Comparison of ENCODE assay signal across 17 mouse cellular contexts in the genomic region with DNA sequence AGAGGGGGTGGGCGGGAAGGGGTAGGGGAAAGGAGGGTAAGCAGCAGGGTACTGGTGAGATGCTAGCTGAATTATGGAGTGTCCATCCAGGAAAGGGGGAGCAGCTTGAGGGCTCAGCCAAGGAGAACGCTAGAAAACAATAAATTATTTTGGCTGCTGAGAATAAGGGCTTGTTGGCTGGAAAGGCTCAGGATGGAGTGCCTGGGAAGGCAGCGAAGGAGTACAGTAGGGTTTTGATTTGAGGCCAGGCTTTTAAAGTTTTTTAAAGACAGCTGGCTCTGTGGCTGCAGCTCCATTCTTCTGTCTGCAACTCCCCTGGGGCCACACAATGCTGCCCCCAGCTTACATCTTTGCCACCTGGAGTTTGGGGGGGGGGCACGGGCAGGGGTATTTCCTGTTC. TPM values are rescaled to one million over a fixed set of nuclear protein-coding genes. Genes with fewer than 3 reads are reported as not detected.
DNase-seq lines count a peak whose midpoint lies in the region; ATAC-seq and TF ChIP-seq lines count a peak whose summit lies in the region.
"Had no signal": no experiment of that assay in that cellular context is flagged by ENCODE, and none has a peak within 500 bp of the region (broad histone marks: within the 10 kb centered on the region; RNA-seq: fewer than 3 reads in every experiment).

No protein-coding gene starts in this region.

- H3K9ac ChIP-seq in hindbrain, postnatal 0 days (replicated peaks; ENCODE audit: low read length), result no peak overlapping the region
- no peak overlapping the region for H3K9ac ChIP-seq in embryonic facial prominence, embryonic 14.5 days (ENCODE audit: low read depth, low read length)
- no peak overlapping the region for H3K9ac ChIP-seq in midbrain, embryonic 13.5 days (replicated peaks)

- no peaks in the 10 kb centered on the region for H3K4me1 ChIP-seq in hindbrain, postnatal 0 days (ENCODE audit: insufficient read depth, low read length)
- peaks cover 21% of the 10 kb centered on the region for H3K4me1 ChIP-seq in hindbrain, embryonic 10.5 days (replicated peaks)
- H3K4me1 ChIP-seq in embryonic facial prominence, embryonic 14.5 days (ENCODE audit: control insufficient read depth, insufficient read depth, low read length), result peaks cover 15% of the 10 kb centered on the region
- peaks cover 14% of the 10 kb centered on the region for H3K4me1 ChIP-seq in midbrain, embryonic 13.5 days (replicated peaks)

- TF ChIP-seq POLR2A in brain, embryonic 14.5 days (IDR thresholded peaks at IDR 0.05; ENCODE audit: borderline replicate concordance, extremely low read depth, insufficient read depth, insufficient read length, poor library complexity, severe bottlenecking), result no peak

- no peak for ATAC-seq in hindbrain, postnatal 0 days
- no peak for ATAC-seq in embryonic facial prominence, embryonic 14.5 days (ENCODE audit: low read depth)
- no peak for ATAC-seq in midbrain, embryonic 13.5 days
- ATAC-seq in monocyte, adult 5-6 weeks (replicated peaks; ENCODE audit: insufficient number of reproducible peaks, low FRiP score, low TSS enrichment, poor library complexity, severe bottlenecking), result no peak
- ATAC-seq: CD4-positive, CD25-positive, alpha-beta regulatory T cell, adult 4 months had no signal

- no peak overlapping the region for H3K27ac ChIP-seq in hindbrain, postnatal 0 days
- H3K27ac ChIP-seq in hindbrain, embryonic 10.5 days, result no peak overlapping the region; the same call in 1 of the 2 replicates
- peak overlapping the region; percentile 48 for H3K27ac ChIP-seq in embryonic facial prominence, embryonic 14.5 days (replicated peaks; ENCODE audit: low read depth, low read length)
- H3K27ac ChIP-seq in midbrain, embryonic 13.5 days, result no peak overlapping the region
- H3K27ac ChIP-seq: left cerebral cortex, adult 2 months; macrophage had no signal

- no peaks in the 10 kb centered on the region for H3K27me3 ChIP-seq in hindbrain, postnatal 0 days (ENCODE audit: insufficient read depth, low read length)
- no peaks in the 10 kb centered on the region for H3K27me3 ChIP-seq in hindbrain, embryonic 10.5 days (ENCODE audit: insufficient read depth, poor library complexity, severe bottlenecking)
- no peaks in the 10 kb centered on the region for H3K27me3 ChIP-seq in embryonic facial prominence, embryonic 14.5 days (replicated peaks; ENCODE audit: control insufficient read depth, insufficient read depth, low read length)
- H3K27me3 ChIP-seq in midbrain, embryonic 13.5 days, result no peaks in the 10 kb centered on the region

- H3K4me3 ChIP-seq in hindbrain, postnatal 0 days (ENCODE audit: low read length), result no peak overlapping the region
- no peak overlapping the region for H3K4me3 ChIP-seq in hindbrain, embryonic 10.5 days
- no peak overlapping the region for H3K4me3 ChIP-seq in embryonic facial prominence, embryonic 14.5 days (ENCODE audit: low read depth, low read length)
- no peak overlapping the region for H3K4me3 ChIP-seq in midbrain, embryonic 13.5 days (replicated peaks)
- H3K4me3 ChIP-seq: erythroblast, embryonic 14.5 days; left cerebral cortex, adult 2 months had no signal

- DNase-seq in hindbrain, postnatal 0 days (ENCODE audit: low spot score), result no peak
- DNase-seq in hindbrain, embryonic 10.5 days (ENCODE audit: low spot score), result no peak
- DNase-seq in brain, embryonic 14.5 days (ENCODE audit: low read depth), result peak; percentile 62
- DNase-seq in embryonic facial prominence, embryonic 14.5 days (ENCODE audit: low spot score), result peak; percentile 48
- DNase-seq in spleen, adult 18-20 months, result no peak
- DNase-seq in left cerebral cortex, postnatal 10 days (ENCODE audit: extremely low spot score in 1 of 2, low spot score in 2 of 2), result no peak
- DNase-seq: adrenal gland, adult 2 months; cerebellum, postnatal 36 days; gastrocnemius, postnatal 10 days; heart, postnatal 36 days; thymus, adult 18-20 months had no signal

- H3K36me3 ChIP-seq in hindbrain, postnatal 0 days (ENCODE audit: insufficient read depth, low read length), result no peaks in the 10 kb centered on the region
- no peaks in the 10 kb centered on the region for H3K36me3 ChIP-seq in hindbrain, embryonic 10.5 days
- no peaks in the 10 kb centered on the region for H3K36me3 ChIP-seq in embryonic facial prominence, embryonic 14.5 days (ENCODE audit: control insufficient read depth, insufficient read depth, low read length)
- H3K36me3 ChIP-seq in midbrain, embryonic 13.5 days, result no peaks in the 10 kb centered on the region

- no peak for TF ChIP-seq CTCF in hindbrain, postnatal 0 days (IDR thresholded peaks at IDR 0.05; ENCODE audit: low read depth)
- no peak for TF ChIP-seq CTCF in brain, embryonic 14.5 days (IDR thresholded peaks at IDR 0.05; ENCODE audit: borderline replicate concordance, extremely low read depth, insufficient read depth, insufficient read length)

- 37% methylated on average over 4 of the region's 4 CpGs for WGBS in hindbrain, postnatal 0 days
- 60% methylated on average over 4 of the region's 4 CpGs for WGBS in hindbrain, embryonic 10.5 days
- WGBS in embryonic facial prominence, embryonic 14.5 days, result 20% methylated on average over 4 of the region's 4 CpGs
- WGBS in midbrain, embryonic 13.5 days, result 48% methylated on average over 4 of the region's 4 CpGs

- H3K9me3 ChIP-seq in hindbrain, postnatal 0 days (ENCODE audit: low read length), result no peaks in the 10 kb centered on the region
- no peaks in the 10 kb centered on the region for H3K9me3 ChIP-seq in hindbrain, embryonic 10.5 days
- H3K9me3 ChIP-seq in embryonic facial prominence, embryonic 14.5 days (ENCODE audit: control insufficient read depth, low read length), result no peaks in the 10 kb centered on the region
- no peaks in the 10 kb centered on the region for H3K9me3 ChIP-seq in midbrain, embryonic 13.5 days

- intact Hi-C loops in left cerebral cortex, postnatal 10 days (cut with DNase I), result no loop called here

- peak overlapping the region; percentile 36 for H3K4me2 ChIP-seq in hindbrain, postnatal 0 days (ENCODE audit: low read depth, low read length)
- H3K4me2 ChIP-seq in embryonic facial prominence, embryonic 14.5 days (ENCODE audit: low read depth, low read length), result peak overlapping the region; percentile 29; the same call in 1 of the 2 replicates
- H3K4me2 ChIP-seq in midbrain, embryonic 13.5 days (replicated peaks), result 0 out of 2 replicates have a peak overlapping the region, but pooled peaks have one; percentile 2

RNA-seq across cellular contexts. Expression of gene Sdk1, which starts 44.0 kb away (rescaled TPM):
- total RNA-seq in hindbrain, postnatal 0 days (2014; rRNA removed), result 14.2 and 58.4 TPM in 2 replicates
- 1.9 and 2.2 TPM in 2 replicates for polyA plus RNA-seq in hindbrain, postnatal 0 days (2015; fragmentation: Nextera tagmentation; extraction: Ambion mirVana)
- polyA plus RNA-seq in hindbrain, embryonic 10.5 days (2016; fragmentation: Nextera tagmentation; extraction: Ambion mirVana), result 0.99 and 1.5 TPM in 2 replicates
- 3.7 and 7.3 TPM in 2 replicates for polyA plus RNA-seq in brain, embryonic 14.5 days (2012; rRNA removed)
- 2.7 and 3.4 TPM in 2 replicates for polyA plus RNA-seq in embryonic facial prominence, embryonic 14.5 days (2014; fragmentation: Nextera tagmentation; extraction: Ambion mirVana)
- polyA plus RNA-seq in midbrain, embryonic 13.5 days (2015; fragmentation: Nextera tagmentation; extraction: Ambion mirVana), result 1.7 and 2.0 TPM in 2 replicates
- total RNA-seq in monocyte, adult 5-6 weeks (2017), result not detected in 3 replicates
- 10 to 100 TPM; 13.0 to 15.3 TPM for total RNA-seq in left cerebral cortex, postnatal 10 days (2021)
- polyA plus RNA-seq: CD4-positive, CD25-positive, alpha-beta regulatory T cell, adult 4 months; erythroblast, embryonic 14.5 days; macrophage had no signal

Comparison
In these comparisons a context has a peak if more than half of its experiments do, and no peak if none do; other contexts are left out.
1. DNase-seq: peak in brain, embryonic 14.5 days (single experiment) and embryonic facial prominence, embryonic 14.5 days (single experiment); none in hindbrain, postnatal 0 days (single experiment), hindbrain, embryonic 10.5 days (single experiment), spleen, adult 18-20 months (0 of 2) and left cerebral cortex, postnatal 10 days (0 of 2).
2. Peak in every context shown above with its lines, with median percentiles within 50 percentile points of each other: H3K4me2 ChIP-seq.